In the genomic region with DNA sequence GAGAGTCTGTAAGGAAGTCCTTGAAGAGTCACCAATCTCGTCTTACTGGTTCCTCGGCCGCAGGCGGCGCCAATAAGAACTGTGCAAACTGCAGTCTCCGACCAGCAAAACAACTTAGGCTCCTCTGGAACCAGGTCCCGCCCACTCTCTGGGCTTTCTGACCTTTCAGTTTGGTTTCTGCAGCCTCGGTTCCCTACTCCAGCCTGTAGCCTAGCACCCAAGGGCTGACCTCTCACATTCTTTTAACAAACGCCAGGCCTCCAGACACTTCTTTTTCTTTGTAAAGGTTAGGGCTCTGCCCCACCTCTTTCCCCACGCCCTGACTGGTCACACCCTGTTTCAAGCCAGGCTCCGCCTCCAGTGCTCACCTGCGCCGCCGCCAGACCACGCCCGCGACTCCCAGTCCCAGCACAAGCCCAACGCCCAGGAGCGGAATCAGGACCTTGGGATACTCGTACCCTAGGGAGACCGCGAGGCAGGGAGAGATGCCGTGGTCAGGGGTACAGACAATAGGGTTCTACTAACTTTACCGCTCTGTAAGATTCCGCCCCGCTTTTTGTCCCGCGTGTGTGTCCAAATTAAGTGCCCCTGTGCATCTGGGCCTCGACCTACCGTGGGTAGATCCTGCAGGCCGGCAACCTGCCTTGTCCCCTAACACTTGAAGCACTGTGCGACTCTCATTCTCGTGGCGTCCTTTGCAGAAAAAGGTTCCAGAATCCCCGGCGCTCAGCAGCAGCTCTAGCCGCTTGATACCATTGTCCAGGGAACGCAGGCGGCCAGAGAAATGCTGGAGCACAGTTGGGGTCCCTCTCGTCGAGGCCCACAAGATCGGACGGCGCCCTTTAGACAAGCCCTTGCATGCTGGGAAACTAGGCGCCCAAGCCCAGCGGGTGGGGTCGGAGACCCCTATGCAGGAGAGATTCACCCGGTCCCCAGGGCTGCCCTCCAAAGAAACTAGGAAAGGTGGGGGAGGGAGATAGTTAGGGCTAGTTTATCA, we compare ENCODE assay signal across 8 mouse cellular contexts. TPM values are rescaled to one million over a fixed set of nuclear protein-coding genes. Genes with fewer than 3 reads are reported as not detected.
A peak's percentile ranks its signal among the peaks of the same experiment; 100 is the strongest.
DNase-seq lines count a peak whose midpoint lies in the region; ATAC-seq lines count a peak whose summit lies in the region.

Ly6g6c (plus strand) TSS at position 438 of the 997 bp plus-strand sequence.

- H3K4me1 ChIP-seq in forebrain, embryonic 11.5 days (replicated peaks; ENCODE audit: control insufficient read depth, insufficient read depth, low read length): peaks cover 13% of the 10 kb centered on the region
- H3K4me1 ChIP-seq in hindbrain, embryonic 15.5 days (replicated peaks): peaks cover 26% of the 10 kb centered on the region
- peaks cover 28% of the 10 kb centered on the region for H3K4me1 ChIP-seq in liver, embryonic 11.5 days (replicated peaks; ENCODE audit: control insufficient read depth, insufficient read depth, low read length)
- peaks cover 12% of the 10 kb centered on the region for H3K4me1 ChIP-seq in midbrain, embryonic 16.5 days (ENCODE audit: control insufficient read depth, insufficient read depth, low read length)

- H3K4me2 ChIP-seq in forebrain, embryonic 11.5 days (ENCODE audit: low read depth, low read length, severe bottlenecking): peak within 1 kb of the TSS; percentile 37
- H3K4me2 ChIP-seq in hindbrain, embryonic 15.5 days: peak within 1 kb of the TSS; percentile 55
- H3K4me2 ChIP-seq in liver, embryonic 11.5 days: peak within 1 kb of the TSS; percentile 79
- peak within 1 kb of the TSS; percentile 52 for H3K4me2 ChIP-seq in midbrain, embryonic 16.5 days (ENCODE audit: low read length)

- peak; percentile 45 for DNase-seq in CD4-positive helper T cell, adult 2 months (ENCODE audit: low read depth, low spot score)
- peak; percentile 94 for DNase-seq in R1 (ENCODE audit: low read depth, low spot score)
- DNase-seq in forebrain, embryonic 11.5 days (ENCODE audit: low spot score): peak; percentile 67
- peak; percentile 52 for DNase-seq in liver, embryonic 11.5 days (ENCODE audit: low spot score)
- DNase-seq in left cerebral cortex, adult 9 months (ENCODE audit: low spot score in 2 of 2): no peak
- DNase-seq in right cerebral cortex, postnatal 14 days: no peak

- ATAC-seq in forebrain, embryonic 11.5 days (replicated peaks; ENCODE audit: low FRiP score): no peak
- ATAC-seq in hindbrain, embryonic 15.5 days (ENCODE audit: low FRiP score, low read depth): no peak
- ATAC-seq in liver, embryonic 11.5 days (replicated peaks; ENCODE audit: low FRiP score): peak; percentile 17
- ATAC-seq in midbrain, embryonic 16.5 days: no peak

- H3K9me3 ChIP-seq in forebrain, embryonic 11.5 days (ENCODE audit: control insufficient read depth, low read length): no peaks in the 10 kb centered on the region
- H3K9me3 ChIP-seq in hindbrain, embryonic 15.5 days: no peaks in the 10 kb centered on the region
- H3K9me3 ChIP-seq in liver, embryonic 11.5 days (ENCODE audit: control insufficient read depth, low read length): no peaks in the 10 kb centered on the region
- H3K9me3 ChIP-seq in midbrain, embryonic 16.5 days (replicated peaks; ENCODE audit: control insufficient read depth, low read length, poor library complexity, severe bottlenecking): no peaks in the 10 kb centered on the region

- no peak within 1 kb of the TSS for H3K27ac ChIP-seq in forebrain, embryonic 11.5 days (ENCODE audit: low read depth, low read length)
- no peak within 1 kb of the TSS for H3K27ac ChIP-seq in hindbrain, embryonic 15.5 days (replicated peaks)
- H3K27ac ChIP-seq in liver, embryonic 11.5 days (ENCODE audit: low read depth, low read length): peak within 1 kb of the TSS; percentile 2; the same call in 1 of the 2 replicates
- H3K27ac ChIP-seq in midbrain, embryonic 16.5 days (ENCODE audit: low read length): no peak within 1 kb of the TSS

- under 1% methylated on average over 48 of the region's 48 CpGs for WGBS in forebrain, embryonic 11.5 days
- WGBS in hindbrain, embryonic 15.5 days: 2% methylated on average over 48 of the region's 48 CpGs
- 2% methylated on average over 48 of the region's 48 CpGs for WGBS in liver, embryonic 11.5 days
- 3% methylated on average over 48 of the region's 48 CpGs for WGBS in midbrain, embryonic 16.5 days

- peaks cover 14% of the 10 kb centered on the region for H3K27me3 ChIP-seq in forebrain, embryonic 11.5 days (ENCODE audit: control insufficient read depth, insufficient read depth, low read length)
- H3K27me3 ChIP-seq in hindbrain, embryonic 15.5 days: peaks cover 34% of the 10 kb centered on the region
- peaks cover 46% of the 10 kb centered on the region for H3K27me3 ChIP-seq in liver, embryonic 11.5 days (replicated peaks; ENCODE audit: control insufficient read depth, insufficient read depth, low read length)
- peaks cover 28% of the 10 kb centered on the region for H3K27me3 ChIP-seq in midbrain, embryonic 16.5 days (ENCODE audit: control insufficient read depth, insufficient read depth, low read depth, low read length)

- peak within 1 kb of the TSS; percentile 48 for H3K9ac ChIP-seq in forebrain, embryonic 11.5 days (ENCODE audit: low read length)
- H3K9ac ChIP-seq in hindbrain, embryonic 15.5 days: 0 out of 2 replicates have a peak within 1 kb of the TSS, but pooled peaks have one; percentile 22
- peak within 1 kb of the TSS; percentile 45 for H3K9ac ChIP-seq in liver, embryonic 11.5 days (ENCODE audit: low read depth, low read length)
- H3K9ac ChIP-seq in midbrain, embryonic 16.5 days (ENCODE audit: low read depth, low read length): peak within 1 kb of the TSS; percentile 36; the same call in 1 of the 2 replicates

- peaks cover 7% of the 10 kb centered on the region; the same call in 1 of the 2 replicates for H3K36me3 ChIP-seq in forebrain, embryonic 11.5 days (ENCODE audit: control insufficient read depth, insufficient read depth, low read length)
- H3K36me3 ChIP-seq in hindbrain, embryonic 15.5 days: peaks cover 8% of the 10 kb centered on the region; the same call in 1 of the 2 replicates
- H3K36me3 ChIP-seq in liver, embryonic 11.5 days (ENCODE audit: control insufficient read depth, insufficient read depth, low read length): peaks cover 12% of the 10 kb centered on the region; the same call in 1 of the 2 replicates
- peaks cover 5% of the 10 kb centered on the region; the same call in 1 of the 2 replicates for H3K36me3 ChIP-seq in midbrain, embryonic 16.5 days (ENCODE audit: control insufficient read depth, insufficient read depth, low read length)

- H3K4me3 ChIP-seq in forebrain, embryonic 11.5 days (ENCODE audit: low read depth, low read length): peak within 1 kb of the TSS; percentile 6
- H3K4me3 ChIP-seq in hindbrain, embryonic 15.5 days: peak within 1 kb of the TSS; percentile 26
- peak within 1 kb of the TSS; percentile 45 for H3K4me3 ChIP-seq in liver, embryonic 11.5 days (ENCODE audit: low read depth, low read length)
- peak within 1 kb of the TSS; percentile 18 for H3K4me3 ChIP-seq in midbrain, embryonic 16.5 days (ENCODE audit: low read depth, low read length)

RNA-seq across cellular contexts. Expression of gene Ly6g6c, which starts in this region (rescaled TPM):
- 0.20 TPM in 1 of 2 replicates, not detected in the other for polyA plus RNA-seq in forebrain, embryonic 11.5 days (2014; fragmentation: Nextera tagmentation; extraction: Ambion mirVana)
- polyA plus RNA-seq in hindbrain, embryonic 15.5 days (2015; fragmentation: Nextera tagmentation; extraction: Ambion mirVana): 0.18 TPM in 1 of 2 replicates, not detected in the other
- 0.34 and 1.8 TPM in 2 replicates for polyA plus RNA-seq in liver, embryonic 11.5 days (2014; fragmentation: Nextera tagmentation; extraction: Ambion mirVana)
- polyA plus RNA-seq in midbrain, embryonic 16.5 days (2015; fragmentation: Nextera tagmentation; extraction: Ambion mirVana): 0.30 TPM in 1 of 2 replicates, not detected in the other

Comparison
In these comparisons a context has a peak if more than half of its experiments do, and no peak if none do; other contexts are left out.
1. Peak in DNase-seq, H3K4me3 ChIP-seq, H3K9ac ChIP-seq and H3K4me2 ChIP-seq in forebrain, embryonic 11.5 days; RNA of the gene not detected or under 1 TPM.
2. DNase-seq: peak in CD4-positive helper T cell, adult 2 months (single experiment), R1 (single experiment) and liver, embryonic 11.5 days (single experiment); none in left cerebral cortex, adult 9 months (0 of 2) and right cerebral cortex, postnatal 14 days (single experiment).
3. Peak in every context shown above with its lines, with median percentiles within 50 percentile points of each other: H3K4me2 ChIP-seq, H3K4me3 ChIP-seq and H3K9ac ChIP-seq.